Mouse (Mus musculus) MEL (cell line): ENCODE results near the gene Abhd17a. TPM values are rescaled to one million over a fixed set of nuclear protein-coding genes. Genes with fewer than 3 reads are reported as not detected.

Experiments used
- DNase-seq: peaks from one replicate; pipeline ENCODE4 v3.0.0; 2011; ENCODE audit warnings: low read depth, low spot score
- H3K27ac ChIP-seq: 2 replicates; pipeline ENCODE4 v1.5.1; 2012; ENCODE audit warnings: low read depth, mild to moderate bottlenecking, control low read depth, low read length, moderate library complexity; ENCODE audit not compliant: control insufficient read depth
- H3K27me3 ChIP-seq, 2 experiments: fragments of 150-350 bp in 1 of 2; sonication (generic) in 1 of 2; 2 replicates each; pipeline ENCODE4 v1.6.1; 2012; ENCODE audit warnings: low read length in 2 of 2, mild to moderate bottlenecking in 2 of 2, improper control_type of control experiment in 1 of 2, moderate library complexity in 1 of 2; ENCODE audit not compliant: insufficient read depth in 2 of 2, control insufficient read depth in 1 of 2
- H3K36me3 ChIP-seq, 2 experiments: 2 replicates each; pipeline ENCODE4 v1.6.1; 2012 to 2014; ENCODE audit warnings: low read length in 2 of 2, improper control_type of control experiment in 1 of 2, inconsistent platforms in 1 of 2, mild to moderate bottlenecking in 1 of 2; ENCODE audit not compliant: insufficient read depth in 2 of 2, control insufficient read depth in 1 of 2
- H3K4me1 ChIP-seq, 2 experiments: fragments of 150-350 bp in 1 of 2; sonication (generic) in 1 of 2; 2 replicates each; pipeline ENCODE4 v1.6.1; 2012; ENCODE audit warnings: low read length in 2 of 2, improper control_type of control experiment in 1 of 2, mild to moderate bottlenecking in 1 of 2; ENCODE audit not compliant: insufficient read depth in 2 of 2, control insufficient read depth in 1 of 2
- H3K4me3 ChIP-seq, 2 experiments: fragments of 150-350 bp in 1 of 2; sonication (generic) in 1 of 2; 2 replicates each; pipeline ENCODE4 v1.5.1; 2012; ENCODE audit warnings: low read depth in 2 of 2, low read length in 2 of 2, mild to moderate bottlenecking in 2 of 2, moderate library complexity in 2 of 2, control low read depth in 1 of 2, improper control_type of control experiment in 1 of 2; ENCODE audit not compliant: control insufficient read depth in 1 of 2, insufficient read depth in 1 of 2
- H3K79me2 ChIP-seq: 2 replicates; pipeline ENCODE4 v1.6.1; 2012; ENCODE audit warnings: mild to moderate bottlenecking, low read length, moderate library complexity; ENCODE audit not compliant: control insufficient read depth, poor library complexity, insufficient read depth
- H3K9ac ChIP-seq: 2 replicates; pipeline ENCODE4 v1.6.1; 2012; ENCODE audit warnings: low read depth, mild to moderate bottlenecking, control low read depth, low read length, moderate library complexity; ENCODE audit not compliant: control insufficient read depth, poor library complexity, severe bottlenecking
- H3K9me3 ChIP-seq: fragments of 150-350 bp; sonication (generic); replicated peaks from 2 replicates; pipeline ENCODE4 v1.6.1; 2012; ENCODE audit warnings: mild to moderate bottlenecking, low read length, improper control_type of control experiment, moderate library complexity; ENCODE audit not compliant: insufficient read depth
- BHLHE40 ChIP-seq: IDR thresholded peaks from 2 replicates; pipeline ENCODE4 v1.6.1; 2012; ENCODE audit warnings: low read depth, mild to moderate bottlenecking, inconsistent platforms, low read length, improper control_type of control experiment, borderline replicate concordance
- CHD1 ChIP-seq: IDR thresholded peaks from 2 replicates; pipeline ENCODE4 v1.6.1; 2012; ENCODE audit warnings: low read depth, mild to moderate bottlenecking, inconsistent platforms, low read length, improper control_type of control experiment
- CHD2 ChIP-seq: IDR thresholded peaks from 2 replicates; pipeline ENCODE4 v1.6.1; 2011; ENCODE audit warnings: low read length, improper control_type of control experiment
- CTCF ChIP-seq, 3 experiments: IDR thresholded peaks in 2 of 3; conservative IDR thresholded peaks in 1 of 3; 2 replicates each; pipeline ENCODE4 v1.5.1; 2011 to 2012; ENCODE audit warnings: low read length in 3 of 3, low read depth in 2 of 3, mild to moderate bottlenecking in 2 of 3, improper control_type of control experiment in 1 of 3, inconsistent platforms in 1 of 3, mixed read lengths in 1 of 3, moderate library complexity in 1 of 3; ENCODE audit not compliant: control insufficient read depth in 1 of 3, insufficient read depth in 1 of 3, poor library complexity in 1 of 3, severe bottlenecking in 1 of 3
- ELF1 ChIP-seq: IDR thresholded peaks from 2 replicates; pipeline ENCODE4 v1.6.1; 2014; ENCODE audit warnings: low read depth, mild to moderate bottlenecking, inconsistent platforms, low read length, improper control_type of control experiment, moderate library complexity
- EP300 ChIP-seq, 2 experiments: IDR thresholded peaks; 2 replicates each; pipeline ENCODE4 v1.6.1; 2011; ENCODE audit warnings: improper control_type of control experiment in 2 of 2, low read length in 2 of 2, low read depth in 1 of 2, mild to moderate bottlenecking in 1 of 2
- ETS1 ChIP-seq: IDR thresholded peaks from 2 replicates; pipeline ENCODE4 v1.6.1; 2012; ENCODE audit warnings: low read depth, mild to moderate bottlenecking, inconsistent platforms, low read length, improper control_type of control experiment, moderate library complexity
- GATA1 ChIP-seq: IDR thresholded peaks from 2 replicates; pipeline ENCODE4 v1.6.1; 2011; ENCODE audit warnings: low read depth, low read length, improper control_type of control experiment
- HCFC1 ChIP-seq: IDR thresholded peaks from 2 replicates; pipeline ENCODE4 v1.6.1; 2012; ENCODE audit warnings: low read depth, mild to moderate bottlenecking, inconsistent platforms, low read length, improper control_type of control experiment, moderate library complexity
- JUND ChIP-seq: IDR thresholded peaks from 2 replicates; pipeline ENCODE4 v1.6.1; 2011; ENCODE audit warnings: low read depth, mild to moderate bottlenecking, improper control_type of control experiment, low read length
- KAT2A ChIP-seq: conservative IDR thresholded peaks from 2 replicates; pipeline ENCODE4 v1.6.1; 2012; ENCODE audit warnings: low read depth, low read length, improper control_type of control experiment, inconsistent platforms
- MAFK ChIP-seq: IDR thresholded peaks from 2 replicates; pipeline ENCODE4 v1.6.1; 2011; ENCODE audit warnings: low read depth, mild to moderate bottlenecking, low read length, improper control_type of control experiment, borderline replicate concordance
- MAX ChIP-seq: IDR thresholded peaks from 2 replicates; pipeline ENCODE4 v1.6.1; 2011; ENCODE audit warnings: low read length, improper control_type of control experiment
- MAZ ChIP-seq: IDR thresholded peaks from 2 replicates; pipeline ENCODE4 v1.6.1; 2012; ENCODE audit warnings: low read depth, mild to moderate bottlenecking, inconsistent platforms, low read length, improper control_type of control experiment
- MXI1 ChIP-seq: IDR thresholded peaks from 2 replicates; pipeline ENCODE4 v1.6.1; 2011; ENCODE audit warnings: mild to moderate bottlenecking, low read depth, low read length, improper control_type of control experiment
- MYB ChIP-seq: IDR thresholded peaks from 2 replicates; pipeline ENCODE4 v1.6.1; 2011; ENCODE audit warnings: mild to moderate bottlenecking, low read depth, low read length, improper control_type of control experiment
- MYC ChIP-seq: IDR thresholded peaks from 2 replicates; pipeline ENCODE4 v1.6.1; 2011; ENCODE audit warnings: low read depth, mild to moderate bottlenecking, low read length, improper control_type of control experiment, moderate library complexity
- NRF1 ChIP-seq: IDR thresholded peaks from 2 replicates; pipeline ENCODE4 v1.6.1; 2014; ENCODE audit warnings: low read depth, mild to moderate bottlenecking, inconsistent platforms, low read length, improper control_type of control experiment, moderate library complexity; ENCODE audit not compliant: poor library complexity, insufficient read depth, severe bottlenecking
- POLR2A ChIP-seq, 2 experiments: IDR thresholded peaks; 2 replicates each; pipeline ENCODE4 v1.6.1; 2011 to 2012; ENCODE audit warnings: low read length in 2 of 2, mild to moderate bottlenecking in 2 of 2, control low read depth in 1 of 2, improper control_type of control experiment in 1 of 2, low read depth in 1 of 2, moderate library complexity in 1 of 2; ENCODE audit not compliant: control insufficient read depth in 1 of 2, insufficient read depth in 1 of 2, poor library complexity in 1 of 2
- POLR2AphosphoS2 ChIP-seq: IDR thresholded peaks from 2 replicates; pipeline ENCODE4 v1.6.1; 2011; ENCODE audit warnings: low read length, improper control_type of control experiment
- RAD21 ChIP-seq: IDR thresholded peaks from 2 replicates; pipeline ENCODE4 v1.6.1; 2011; ENCODE audit warnings: mild to moderate bottlenecking, low read depth, low read length, improper control_type of control experiment
- RCOR1 ChIP-seq: IDR thresholded peaks from 2 replicates; pipeline ENCODE4 v1.6.1; 2012; ENCODE audit warnings: low read depth, mild to moderate bottlenecking, inconsistent platforms, low read length, improper control_type of control experiment
- SIN3A ChIP-seq: IDR thresholded peaks from 2 replicates; pipeline ENCODE4 v1.6.1; 2012; ENCODE audit warnings: low read length, improper control_type of control experiment, inconsistent platforms
- SMC3 ChIP-seq: IDR thresholded peaks from 2 replicates; pipeline ENCODE4 v1.6.1; 2011; ENCODE audit warnings: low read depth, low read length, improper control_type of control experiment
- TAL1 ChIP-seq: IDR thresholded peaks from 2 replicates; pipeline ENCODE4 v1.6.1; 2012; ENCODE audit warnings: mild to moderate bottlenecking, inconsistent platforms, low read length, moderate library complexity, mixed read lengths
- TBP ChIP-seq: IDR thresholded peaks from 2 replicates; pipeline ENCODE4 v1.8.0; 2011; ENCODE audit warnings: low read depth, low read length, improper control_type of control experiment
- UBTF ChIP-seq: IDR thresholded peaks from 2 replicates; pipeline ENCODE4 v1.6.1; 2012; ENCODE audit warnings: low read depth, mild to moderate bottlenecking, inconsistent platforms, low read length, improper control_type of control experiment, moderate library complexity, borderline replicate concordance; ENCODE audit not compliant: insufficient read depth
- USF2 ChIP-seq, 2 experiments: IDR thresholded peaks; 2 replicates each; pipeline ENCODE4 v1.6.1; 2011 to 2012; ENCODE audit warnings: improper control_type of control experiment in 2 of 2, low read length in 2 of 2, borderline replicate concordance in 1 of 2, inconsistent platforms in 1 of 2, low read depth in 1 of 2, mild to moderate bottlenecking in 1 of 2; ENCODE audit not compliant: insufficient read depth in 1 of 2
- ZC3H11A ChIP-seq: IDR thresholded peaks from 2 replicates; pipeline ENCODE4 v1.6.1; 2012; ENCODE audit warnings: low read depth, mild to moderate bottlenecking, inconsistent platforms, low read length, improper control_type of control experiment
- ZMIZ1 ChIP-seq: IDR thresholded peaks from 2 replicates; pipeline ENCODE4 v1.6.1; 2012; ENCODE audit warnings: low read depth, mild to moderate bottlenecking, inconsistent platforms, low read length, improper control_type of control experiment, moderate library complexity
- polyA plus RNA-seq, 2 experiments: library from polyadenylated mRNA; stranded (reverse) in 1 of 2; unstranded in 1 of 2; fragments of >175 nt in 1 of 2; fragments of >200 nt in 1 of 2; gene quantifications; 2 replicates each; pipeline versions ENCODE4 v1.2.1 to v1.2.4; 2012; ENCODE audit warnings: low replicate concordance in 2 of 2, low read depth in 1 of 2; ENCODE audit not compliant: insufficient read length in 2 of 2, insufficient read depth in 1 of 2, missing spikeins in 1 of 2
- total RNA-seq: library from RNA; depleted of rRNA; stranded (reverse); fragments of 300-350 nt; gene quantifications from 2 replicates; pipeline ENCODE4 v1.2.3, GENCODE M21; 2012

The Abhd17a gene
- total and polyA plus RNA-seq, 3 experiments, result 96.2 to 136 (median 98.5) TPM

DNA sequence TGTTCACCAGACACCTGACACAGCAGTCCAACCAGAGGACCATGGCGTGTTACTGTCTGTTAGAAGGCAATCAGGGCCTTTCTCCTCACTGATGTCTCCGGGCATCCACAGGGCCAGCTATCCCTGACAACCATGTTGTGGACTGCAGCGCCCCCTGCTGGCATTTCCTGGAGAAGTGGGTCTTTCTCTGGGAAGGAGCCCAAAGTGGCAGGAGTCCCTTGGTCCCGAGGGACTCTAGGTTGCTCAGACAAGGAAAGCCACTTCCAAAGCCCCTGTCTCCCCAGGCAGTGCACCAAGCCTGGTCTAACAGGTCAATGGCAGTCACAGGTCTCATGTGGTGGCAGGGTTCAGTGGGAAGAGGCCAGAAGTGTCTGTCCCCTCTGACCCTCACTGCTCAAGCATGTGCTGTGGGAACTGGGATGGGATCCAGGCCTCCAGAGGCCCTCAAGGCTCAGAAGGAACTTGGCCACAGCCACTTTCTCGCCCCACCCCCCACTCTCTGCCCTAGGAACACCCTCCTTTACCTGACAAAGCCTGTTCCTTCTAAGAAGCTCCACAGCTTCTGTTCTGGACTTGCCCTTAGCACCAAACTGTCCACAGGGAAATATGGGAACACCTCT lies 32.7 kb downstream of the Abhd17a start:
- Histone ChIP-seq H3K27ac (no peak overlapping the region), H3K9ac (no peak overlapping the region), H3K4me3 (no peak overlapping the region), H3K27me3 (no peaks in the 10 kb centered on the region), H3K36me3 (peaks cover 3 to 21% of the 10 kb centered on the region in 2 experiments; a peak in 3 of 4 replicates), H3K4me1 (peaks cover 3 to 29% of the 10 kb centered on the region in 2 experiments), H3K79me2 (peaks cover 69% of the 10 kb centered on the region), H3K9me3 (no peaks in the 10 kb centered on the region)
- TF ChIP-seq CHD1 (no peak), MYC (no peak), TAL1 (no peak), CTCF (IDR thresholded peaks at IDR 0.05 in 2 of 3, conservative IDR thresholded peaks at IDR 0.05 in 1 of 3; ENCODE audit: control insufficient read depth in 1 of 3, insufficient read depth in 1 of 3, low read depth in 2 of 3, low read length in 3 of 3, poor library complexity in 1 of 3, severe bottlenecking in 1 of 3) (peak; percentile 78 to 91 (median 79)), SMC3 (peak; percentile 38), ZMIZ1 (no peak), MAZ (no peak), ZC3H11A (peak; percentile 34; the same call in 1 of the 2 replicates), POLR2A (IDR thresholded peaks at IDR 0.05; ENCODE audit: control insufficient read depth in 1 of 2, insufficient read depth in 1 of 2, low read depth in 1 of 2, low read length in 2 of 2, poor library complexity in 1 of 2) (no peak), JUND (no peak), ELF1 (no peak), MXI1 (no peak), MAFK (no peak), KAT2A (no peak), EP300 (IDR thresholded peaks at IDR 0.05; ENCODE audit: low read depth in 1 of 2, low read length in 2 of 2) (no peak), ETS1 (no peak), SIN3A (no peak), GATA1 (no peak), NRF1 (no peak), POLR2AphosphoS2 (no peak), BHLHE40 (no peak), CHD2 (no peak), USF2 (IDR thresholded peaks at IDR 0.05; ENCODE audit: borderline replicate concordance in 1 of 2, insufficient read depth in 1 of 2, low read depth in 1 of 2, low read length in 2 of 2) (no peak), UBTF (no peak), HCFC1 (no peak), TBP (no peak), RCOR1 (no peak), MYB (no peak), MAX (no peak), RAD21 (peak; percentile 50)
- DNase-seq, result peak; percentile 66
